In genomic region chrX:7898211-7898610, GRCm38 (mm10) we compare ENCODE assay signal across 8 mouse cellular contexts. TPM values are rescaled to one million over a fixed set of nuclear protein-coding genes. Genes with fewer than 3 reads are reported as not detected.
A peak's percentile ranks its signal among the peaks of the same experiment; 100 is the strongest.
DNase-seq lines count a peak whose midpoint lies in the region; ATAC-seq and TF ChIP-seq lines count a peak whose summit lies in the region.

No protein-coding gene starts in this region.

- no peaks in the 10 kb centered on the region for H3K9me3 ChIP-seq in kidney, embryonic 16.5 days (ENCODE audit: low read length)
- no peaks in the 10 kb centered on the region for H3K9me3 ChIP-seq in hindbrain, postnatal 0 days (ENCODE audit: low read length)
- H3K9me3 ChIP-seq in neural tube, embryonic 12.5 days, result no peaks in the 10 kb centered on the region

- peaks cover 15% of the 10 kb centered on the region for H3K36me3 ChIP-seq in kidney, embryonic 16.5 days (ENCODE audit: insufficient read depth, low read length)
- peaks cover 5% of the 10 kb centered on the region; the same call in 1 of the 2 replicates for H3K36me3 ChIP-seq in hindbrain, postnatal 0 days (ENCODE audit: insufficient read depth, low read length)
- H3K36me3 ChIP-seq in neural tube, embryonic 12.5 days, result peaks cover 14% of the 10 kb centered on the region; the same call in 1 of the 2 replicates

- no peak overlapping the region for H3K27ac ChIP-seq in kidney, embryonic 16.5 days (ENCODE audit: low read length)
- H3K27ac ChIP-seq in bone marrow, adult 2 months (ENCODE audit: control insufficient read depth, insufficient read depth, low read depth, low read length, poor library complexity), result peak overlapping the region; percentile 97; the same call in 1 of the 2 replicates
- H3K27ac ChIP-seq in hindbrain, postnatal 0 days, result peak overlapping the region; percentile 90
- no peak overlapping the region for H3K27ac ChIP-seq in neural tube, embryonic 12.5 days

- TF ChIP-seq CTCF in bone marrow, adult 2 months (IDR thresholded peaks at IDR 0.05; ENCODE audit: control insufficient read depth, insufficient read depth, low read length), result no peak
- TF ChIP-seq CTCF in hindbrain, postnatal 0 days (IDR thresholded peaks at IDR 0.05; ENCODE audit: low read depth), result no peak

- 25% methylated on average over 13 of the region's 13 CpGs for WGBS in kidney, embryonic 16.5 days
- WGBS in bone marrow, adult 2 months, result 18% methylated on average over 13 of the region's 13 CpGs
- 37% methylated on average over 13 of the region's 13 CpGs for WGBS in hindbrain, postnatal 0 days
- WGBS in neural tube, embryonic 12.5 days, result 35% methylated on average over 13 of the region's 13 CpGs

- 0 out of 2 replicates have a peak, but pooled peaks cover 3% of the 10 kb centered on the region for H3K4me1 ChIP-seq in kidney, embryonic 16.5 days (ENCODE audit: insufficient read depth, low read length)
- no peaks in the 10 kb centered on the region for H3K4me1 ChIP-seq in bone marrow, adult 2 months (ENCODE audit: control insufficient read depth, insufficient read depth, low read length)
- H3K4me1 ChIP-seq in hindbrain, postnatal 0 days (ENCODE audit: insufficient read depth, low read length), result no peaks in the 10 kb centered on the region
- H3K4me1 ChIP-seq in neural tube, embryonic 12.5 days, result peaks cover 4% of the 10 kb centered on the region; the same call in 1 of the 2 replicates

- H3K9ac ChIP-seq in kidney, embryonic 16.5 days (replicated peaks; ENCODE audit: low read length), result peak overlapping the region; percentile 76
- peak overlapping the region; percentile 45 for H3K9ac ChIP-seq in hindbrain, postnatal 0 days (replicated peaks; ENCODE audit: low read length)
- H3K9ac ChIP-seq in neural tube, embryonic 12.5 days, result peak overlapping the region; percentile 45

- no peak for TF ChIP-seq POLR2A in bone marrow, adult 2 months (IDR thresholded peaks at IDR 0.05; ENCODE audit: borderline replicate concordance, control insufficient read depth, low read depth, low read length)

- no peaks in the 10 kb centered on the region for H3K27me3 ChIP-seq in kidney, embryonic 16.5 days (ENCODE audit: insufficient read depth, low read length)
- H3K27me3 ChIP-seq in hindbrain, postnatal 0 days (ENCODE audit: insufficient read depth, low read length), result no peaks in the 10 kb centered on the region
- H3K27me3 ChIP-seq in neural tube, embryonic 12.5 days (replicated peaks), result no peaks in the 10 kb centered on the region

- no peak for ATAC-seq in kidney, embryonic 16.5 days (ENCODE audit: low FRiP score, low TSS enrichment)
- ATAC-seq in hindbrain, postnatal 0 days, result no peak
- no peak for ATAC-seq in neural tube, embryonic 12.5 days (ENCODE audit: low FRiP score, low read depth)

- peak overlapping the region; percentile 61 for H3K4me2 ChIP-seq in kidney, embryonic 16.5 days (replicated peaks; ENCODE audit: low read depth, low read length)
- H3K4me2 ChIP-seq in hindbrain, postnatal 0 days (ENCODE audit: low read depth, low read length), result peak overlapping the region; percentile 61
- peak overlapping the region; percentile 64 for H3K4me2 ChIP-seq in neural tube, embryonic 12.5 days (replicated peaks)

- intact Hi-C loops in left cerebral cortex, postnatal 25 days (cut with DNase I), result no loop called here

- no peak for DNase-seq in kidney, adult 18-20 months
- no peak for DNase-seq in hindbrain, postnatal 0 days (ENCODE audit: low spot score)
- no peak for DNase-seq in layer of hippocampus, adult 11-12 months (ENCODE audit: low spot score)
- no peak for DNase-seq in adrenal gland, postnatal 14 days
- DNase-seq in left cerebral cortex, postnatal 25 days (ENCODE audit: low spot score in 2 of 2), result no peak

- peak overlapping the region; percentile 67 for H3K4me3 ChIP-seq in kidney, embryonic 16.5 days (ENCODE audit: low read length)
- peak overlapping the region; percentile 94 for H3K4me3 ChIP-seq in bone marrow, adult 2 months (replicated peaks; ENCODE audit: control insufficient read depth, low read depth, low read length)
- peak overlapping the region; percentile 54 for H3K4me3 ChIP-seq in hindbrain, postnatal 0 days (ENCODE audit: low read length)
- H3K4me3 ChIP-seq in neural tube, embryonic 12.5 days, result peak overlapping the region; percentile 55

RNA-seq across cellular contexts. Expression of gene Pqbp1, which starts 0.9 kb away (rescaled TPM):
- 113 and 124 TPM in 2 replicates for polyA plus RNA-seq in kidney, embryonic 16.5 days (2015; fragmentation: Nextera tagmentation; extraction: Ambion mirVana)
- polyA plus RNA-seq in bone marrow, adult 2 months (2011; ENCODE audit: insufficient read depth, insufficient read length, low replicate concordance, missing spikeins), result 40.9 and 45.1 TPM in 2 replicates
- 83.8 and 100 TPM in 2 replicates for total RNA-seq in hindbrain, postnatal 0 days (2014; rRNA removed)
- 200 and 201 TPM in 2 replicates for polyA plus RNA-seq in hindbrain, postnatal 0 days (2015; fragmentation: Nextera tagmentation; extraction: Ambion mirVana)
- polyA plus RNA-seq in neural tube, embryonic 12.5 days (2016; fragmentation: Nextera tagmentation; extraction: Ambion mirVana), result 179 and 180 TPM in 2 replicates
- total RNA-seq in adrenal gland, postnatal 14 days (2021), result 94.6 and 98.0 TPM in 2 replicates
- total RNA-seq in left cerebral cortex, postnatal 25 days (2021), result 10 to 100 TPM; 77.7 to 86.6 TPM

RNA-seq across cellular contexts. Expression of gene Timm17b, which starts 0.9 kb away (rescaled TPM):
- polyA plus RNA-seq in kidney, embryonic 16.5 days (2015; fragmentation: Nextera tagmentation; extraction: Ambion mirVana), result 182 and 184 TPM in 2 replicates
- 9.2 and 17.8 TPM in 2 replicates for polyA plus RNA-seq in bone marrow, adult 2 months (2011; ENCODE audit: insufficient read depth, insufficient read length, low replicate concordance, missing spikeins)
- 37.3 and 47.4 TPM in 2 replicates for total RNA-seq in hindbrain, postnatal 0 days (2014; rRNA removed)
- 125 and 133 TPM in 2 replicates for polyA plus RNA-seq in hindbrain, postnatal 0 days (2015; fragmentation: Nextera tagmentation; extraction: Ambion mirVana)
- 143 and 147 TPM in 2 replicates for polyA plus RNA-seq in neural tube, embryonic 12.5 days (2016; fragmentation: Nextera tagmentation; extraction: Ambion mirVana)
- total RNA-seq in adrenal gland, postnatal 14 days (2021), result 83.5 and 99.8 TPM in 2 replicates
- total RNA-seq in left cerebral cortex, postnatal 25 days (2021), result 10 to 100 TPM; 19.1 to 21.7 TPM

RNA-seq across cellular contexts. Expression of gene Gm10491, which starts 9.4 kb away (rescaled TPM):
- polyA plus RNA-seq in kidney, embryonic 16.5 days (2015; fragmentation: Nextera tagmentation; extraction: Ambion mirVana), result not detected in 2 replicates
- not detected in 2 replicates for polyA plus RNA-seq in bone marrow, adult 2 months (2011; ENCODE audit: insufficient read depth, insufficient read length, low replicate concordance, missing spikeins)
- total RNA-seq in hindbrain, postnatal 0 days (2014; rRNA removed), result not detected in 2 replicates
- polyA plus RNA-seq in hindbrain, postnatal 0 days (2015; fragmentation: Nextera tagmentation; extraction: Ambion mirVana), result not detected in 2 replicates
- polyA plus RNA-seq in neural tube, embryonic 12.5 days (2016; fragmentation: Nextera tagmentation; extraction: Ambion mirVana), result not detected in 2 replicates
- not detected in 2 replicates for total RNA-seq in adrenal gland, postnatal 14 days (2021)
- total RNA-seq in left cerebral cortex, postnatal 25 days (2021), result not detected

RNA-seq across cellular contexts. Expression of gene Gm10490, which starts 11.1 kb away (rescaled TPM):
- not detected in 2 replicates for polyA plus RNA-seq in kidney, embryonic 16.5 days (2015; fragmentation: Nextera tagmentation; extraction: Ambion mirVana)
- not detected in 2 replicates for polyA plus RNA-seq in bone marrow, adult 2 months (2011; ENCODE audit: insufficient read depth, insufficient read length, low replicate concordance, missing spikeins)
- total RNA-seq in hindbrain, postnatal 0 days (2014; rRNA removed), result not detected in 2 replicates
- not detected in 2 replicates for polyA plus RNA-seq in hindbrain, postnatal 0 days (2015; fragmentation: Nextera tagmentation; extraction: Ambion mirVana)
- polyA plus RNA-seq in neural tube, embryonic 12.5 days (2016; fragmentation: Nextera tagmentation; extraction: Ambion mirVana), result not detected in 2 replicates
- total RNA-seq in adrenal gland, postnatal 14 days (2021), result not detected in 2 replicates
- not detected for total RNA-seq in left cerebral cortex, postnatal 25 days (2021)

RNA-seq across cellular contexts. Expression of gene Slc35a2, which starts 14.4 kb away (rescaled TPM):
- 37.8 and 41.1 TPM in 2 replicates for polyA plus RNA-seq in kidney, embryonic 16.5 days (2015; fragmentation: Nextera tagmentation; extraction: Ambion mirVana)
- 21.0 and 37.1 TPM in 2 replicates for polyA plus RNA-seq in bone marrow, adult 2 months (2011; ENCODE audit: insufficient read depth, insufficient read length, low replicate concordance, missing spikeins)
- 38.0 and 61.0 TPM in 2 replicates for total RNA-seq in hindbrain, postnatal 0 days (2014; rRNA removed)
- 43.7 and 46.2 TPM in 2 replicates for polyA plus RNA-seq in hindbrain, postnatal 0 days (2015; fragmentation: Nextera tagmentation; extraction: Ambion mirVana)
- polyA plus RNA-seq in neural tube, embryonic 12.5 days (2016; fragmentation: Nextera tagmentation; extraction: Ambion mirVana), result 35.4 and 36.5 TPM in 2 replicates
- 33.4 and 38.0 TPM in 2 replicates for total RNA-seq in adrenal gland, postnatal 14 days (2021)
- total RNA-seq in left cerebral cortex, postnatal 25 days (2021), result 10 to 100 TPM; 46.6 to 47.4 TPM

Comparison
In these comparisons a context has a peak if more than half of its experiments do, and no peak if none do; other contexts are left out.
1. H3K27ac ChIP-seq: peak in bone marrow, adult 2 months (single experiment) and hindbrain, postnatal 0 days (single experiment); none in kidney, embryonic 16.5 days (single experiment) and neural tube, embryonic 12.5 days (single experiment).
2. Peak in every context shown above with its lines, with median percentiles within 50 percentile points of each other: H3K4me2 ChIP-seq, H3K4me3 ChIP-seq and H3K9ac ChIP-seq.